Mouse (Mus musculus) monocyte, adult 2 months (primary cell): ENCODE results near the gene Rnf166.

Experiments
- DNase-seq, 2 experiments: peaks; one replicate each; pipeline ENCODE4 v3.0.0; 2022; ENCODE audit warnings: low spot score in 2 of 2, low read depth in 1 of 2

Rnf166 gene

GRCm38 (mm10) chr8:122441326-122441725 is 34.5 kb downstream of the Rnf166 start:
- no peak for DNase-seq

GRCm38 (mm10) chr8:122439336-122439735 is 36.5 kb downstream of the Rnf166 start:
- no peak for DNase-seq

- peak in 1 of 2 experiments; percentile 40 for DNase-seq
Measured at GRCm38 (mm10) chr8:122437708-122438331, 38.0 kb downstream of the Rnf166 start.

- peak in 1 of 2 experiments; percentile 24 for DNase-seq
Measured at GRCm38 (mm10) chr8:122436586-122437125, 39.2 kb downstream of the Rnf166 start.

- no peak for DNase-seq
Measured at GRCm38 (mm10) chr8:122436146-122436545, 39.7 kb downstream of the Rnf166 start.

- no peak for DNase-seq
Measured at GRCm38 (mm10) chr8:122435375-122435774, 40.5 kb downstream of the Rnf166 start.

GRCm38 (mm10) chr8:122433269-122433905 is 42.5 kb downstream of the Rnf166 start:
- no peak for DNase-seq

- DNase-seq: peak; percentile 77 to 86
Measured at GRCm38 (mm10) chr8:122432443-122433268, 43.2 kb downstream of the Rnf166 start, which contains the start of gene Cyba. Gene Cyba, minus strand, starts transcription at chr8:122432930.

GRCm38 (mm10) chr8:122431694-122432442 is 44.0 kb downstream of the Rnf166 start:
- DNase-seq: peak in 1 of 2 experiments; percentile 44

GRCm38 (mm10) chr8:122430646-122431045 is 45.2 kb downstream of the Rnf166 start:
- no peak for DNase-seq

GRCm38 (mm10) chr8:122430058-122430636 is 45.7 kb downstream of the Rnf166 start:
- peak; percentile 80 to 85 for DNase-seq

GRCm38 (mm10) chr8:122428163-122428562 is 47.7 kb downstream of the Rnf166 start:
- DNase-seq: no peak

GRCm38 (mm10) chr8:122427607-122428006 is 48.3 kb downstream of the Rnf166 start:
- DNase-seq: no peak

- no peak for DNase-seq
Measured at GRCm38 (mm10) chr8:122426145-122426544, 49.7 kb downstream of the Rnf166 start.

GRCm38 (mm10) chr8:122423659-122424058 is 52.2 kb downstream of the Rnf166 start:
- DNase-seq: no peak

- no peak for DNase-seq
Measured at GRCm38 (mm10) chr8:122423217-122423616, 52.6 kb downstream of the Rnf166 start.

GRCm38 (mm10) chr8:122421376-122422070 is 54.3 kb downstream of the Rnf166 start, which contains the start of gene Il17c:
Gene Il17c, plus strand, starts transcription at chr8:122422020.
- DNase-seq: no peak

GRCm38 (mm10) chr8:122419881-122420555 is 55.8 kb downstream of the Rnf166 start:
- no peak for DNase-seq
